Comparison of ENCODE assay signal across 8 mouse cellular contexts in the genomic region with DNA sequence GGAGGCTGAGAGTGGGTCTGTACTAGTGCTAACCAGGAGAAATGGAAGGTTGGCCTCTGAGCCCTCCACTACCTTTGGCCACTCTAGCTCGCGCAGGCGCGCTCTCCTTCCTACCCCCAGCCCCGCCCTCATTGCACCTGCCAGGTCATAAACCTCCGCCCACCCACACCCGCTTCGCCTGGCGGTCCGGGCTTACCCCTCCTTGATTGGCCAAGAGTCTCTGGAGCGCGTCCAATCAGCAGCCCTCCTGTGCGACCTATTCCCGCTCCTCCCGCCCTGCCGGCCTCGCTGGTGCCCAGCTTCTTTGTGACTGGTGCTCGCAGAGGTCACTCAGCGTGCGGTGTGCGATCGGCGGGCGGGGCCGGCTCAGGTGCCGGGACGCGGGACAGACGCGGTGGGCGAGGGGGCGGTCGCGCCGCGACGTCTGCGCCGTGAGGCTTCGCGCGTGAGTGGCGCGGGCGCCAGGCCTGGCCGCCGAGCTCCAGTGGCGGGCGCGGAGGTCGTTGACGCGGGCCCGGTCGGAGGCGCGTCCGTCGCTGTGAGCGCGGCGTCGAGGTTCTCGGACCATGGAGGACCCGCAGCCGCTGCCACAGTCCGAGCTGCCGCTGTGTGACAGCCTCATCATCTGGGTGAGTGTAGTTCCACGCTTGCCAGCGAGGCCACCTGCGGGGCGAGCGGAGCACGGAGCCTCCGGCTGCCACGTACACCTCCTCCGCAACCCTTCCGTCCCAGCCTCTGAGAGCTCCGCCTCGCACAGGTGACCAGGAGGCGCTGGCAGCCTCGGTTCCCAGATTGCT. TPM values are rescaled to one million over a fixed set of nuclear protein-coding genes. Genes with fewer than 3 reads are reported as not detected.
DNase-seq lines count a peak whose midpoint lies in the region; ATAC-seq lines count a peak whose summit lies in the region.

Hook1 (plus strand) TSS at position 313 of the 797 bp plus-strand sequence.

- H3K27me3 ChIP-seq in heart, embryonic 11.5 days (ENCODE audit: control insufficient read depth, insufficient read depth, low read length), result no peaks in the 10 kb centered on the region
- H3K27me3 ChIP-seq in kidney, embryonic 14.5 days (ENCODE audit: control insufficient read depth, insufficient read depth, low read length), result no peaks in the 10 kb centered on the region; the same call in 1 of the 2 replicates
- no peaks in the 10 kb centered on the region for H3K27me3 ChIP-seq in limb, embryonic 13.5 days
- no peaks in the 10 kb centered on the region for H3K27me3 ChIP-seq in midbrain, embryonic 14.5 days (ENCODE audit: control insufficient read depth, insufficient read depth, low read length)

- H3K4me1 ChIP-seq in brown adipose tissue, adult 24 weeks (ENCODE audit: control insufficient read depth, insufficient read depth, insufficient read length, low read length), result peaks cover 3% of the 10 kb centered on the region; the same call in 1 of the 2 replicates
- H3K4me1 ChIP-seq in heart, embryonic 11.5 days (ENCODE audit: control insufficient read depth, insufficient read depth, low read length), result no peaks in the 10 kb centered on the region
- no peaks in the 10 kb centered on the region for H3K4me1 ChIP-seq in kidney, embryonic 14.5 days (ENCODE audit: control insufficient read depth, insufficient read depth, low read length)
- H3K4me1 ChIP-seq in limb, embryonic 13.5 days, result peaks cover 7% of the 10 kb centered on the region
- peaks cover 10% of the 10 kb centered on the region; the same call in 1 of the 2 replicates for H3K4me1 ChIP-seq in midbrain, embryonic 14.5 days (ENCODE audit: control insufficient read depth, insufficient read depth, low read length)

- under 1% methylated on average over 81 of the region's 82 CpGs for WGBS in heart, embryonic 11.5 days (ENCODE audit: insufficient replicate concordance)
- under 1% methylated on average over 74 of the region's 82 CpGs for WGBS in kidney, embryonic 14.5 days
- WGBS in limb, embryonic 13.5 days, result under 1% methylated on average over 82 of the region's 82 CpGs
- WGBS in midbrain, embryonic 14.5 days, result under 1% methylated on average over 82 of the region's 82 CpGs

- DNase-seq in 3134 (ENCODE audit: extremely low read depth, insufficient read length, low spot score), result peak; percentile 2
- DNase-seq in midbrain, embryonic 14.5 days, result peak; percentile 98
- DNase-seq in spleen, adult 12 weeks (ENCODE audit: low spot score), result peak; percentile 78

- H3K4me2 ChIP-seq in heart, embryonic 11.5 days, result peak within 1 kb of the TSS; percentile 91
- peak within 1 kb of the TSS; percentile 69 for H3K4me2 ChIP-seq in kidney, embryonic 14.5 days (replicated peaks; ENCODE audit: low read depth, low read length)
- peak within 1 kb of the TSS; percentile 87 for H3K4me2 ChIP-seq in limb, embryonic 13.5 days (replicated peaks)
- H3K4me2 ChIP-seq in midbrain, embryonic 14.5 days (ENCODE audit: low read length), result peak within 1 kb of the TSS; percentile 57

- no peaks in the 10 kb centered on the region for H3K36me3 ChIP-seq in heart, embryonic 11.5 days (ENCODE audit: control insufficient read depth, insufficient read depth, low read length)
- no peaks in the 10 kb centered on the region for H3K36me3 ChIP-seq in kidney, embryonic 14.5 days (ENCODE audit: control insufficient read depth, insufficient read depth, low read length)
- no peaks in the 10 kb centered on the region for H3K36me3 ChIP-seq in limb, embryonic 13.5 days
- no peaks in the 10 kb centered on the region for H3K36me3 ChIP-seq in midbrain, embryonic 14.5 days (ENCODE audit: control insufficient read depth, insufficient read depth, low read length)

- no peak within 1 kb of the TSS for H3K27ac ChIP-seq in brown adipose tissue, adult 24 weeks (replicated peaks; ENCODE audit: low read depth, low read length)
- no peak within 1 kb of the TSS for H3K27ac ChIP-seq in heart, embryonic 11.5 days (ENCODE audit: low read depth, low read length)
- H3K27ac ChIP-seq in kidney, embryonic 14.5 days (ENCODE audit: low read depth, low read length), result peak within 1 kb of the TSS; percentile 62; the same call in 1 of the 2 replicates
- no peak within 1 kb of the TSS for H3K27ac ChIP-seq in limb, embryonic 13.5 days
- H3K27ac ChIP-seq in midbrain, embryonic 14.5 days (replicated peaks; ENCODE audit: low read depth, low read length), result peak within 1 kb of the TSS; percentile 85

- no peaks in the 10 kb centered on the region for H3K9me3 ChIP-seq in heart, embryonic 11.5 days (replicated peaks; ENCODE audit: control insufficient read depth, low read length)
- H3K9me3 ChIP-seq in kidney, embryonic 14.5 days (ENCODE audit: control insufficient read depth, low read length), result no peaks in the 10 kb centered on the region
- no peaks in the 10 kb centered on the region for H3K9me3 ChIP-seq in limb, embryonic 13.5 days
- H3K9me3 ChIP-seq in midbrain, embryonic 14.5 days (ENCODE audit: control insufficient read depth, low read length), result no peaks in the 10 kb centered on the region

- peak within 1 kb of the TSS; percentile 83 for H3K9ac ChIP-seq in heart, embryonic 11.5 days (ENCODE audit: low read depth, low read length)
- peak within 1 kb of the TSS; percentile 74 for H3K9ac ChIP-seq in kidney, embryonic 14.5 days (ENCODE audit: low read depth, low read length)
- H3K9ac ChIP-seq in limb, embryonic 13.5 days, result peak within 1 kb of the TSS; percentile 74
- peak within 1 kb of the TSS; percentile 86 for H3K9ac ChIP-seq in midbrain, embryonic 14.5 days (replicated peaks; ENCODE audit: low read length)

- H3K4me3 ChIP-seq in brown adipose tissue, adult 24 weeks (ENCODE audit: insufficient read depth, low read depth, low read length), result peak within 1 kb of the TSS; percentile 67
- peak within 1 kb of the TSS; percentile 73 for H3K4me3 ChIP-seq in heart, embryonic 11.5 days (ENCODE audit: low read depth, low read length)
- peak within 1 kb of the TSS; percentile 65 for H3K4me3 ChIP-seq in kidney, embryonic 14.5 days (ENCODE audit: low read length)
- peak within 1 kb of the TSS; percentile 71 for H3K4me3 ChIP-seq in limb, embryonic 13.5 days
- H3K4me3 ChIP-seq in midbrain, embryonic 14.5 days (replicated peaks; ENCODE audit: low read depth, low read length), result peak within 1 kb of the TSS; percentile 72

- ATAC-seq in erythroid progenitor cell, adult 5-6 weeks (replicated peaks; ENCODE audit: low FRiP score, poor library complexity, severe bottlenecking), result peak; percentile 87
- ATAC-seq in heart, embryonic 11.5 days (replicated peaks; ENCODE audit: insufficient number of reproducible peaks, low FRiP score, low TSS enrichment), result peak; percentile 100
- peak; percentile 100 for ATAC-seq in kidney, embryonic 14.5 days (ENCODE audit: low FRiP score, low TSS enrichment)
- ATAC-seq in limb, embryonic 13.5 days (ENCODE audit: low FRiP score, low read depth), result peak; percentile 99
- ATAC-seq in midbrain, embryonic 14.5 days (ENCODE audit: low FRiP score, low TSS enrichment), result peak; percentile 100

RNA-seq across cellular contexts. Expression of gene Hook1, which starts in this region (rescaled TPM):
- polyA plus RNA-seq in brown adipose tissue, adult 24 weeks (2012; ENCODE audit: insufficient read depth, insufficient read length, missing spikeins), result 3.0 and 7.5 TPM in 2 replicates
- 1.3 and 7.2 TPM in 2 replicates for total RNA-seq in erythroid progenitor cell, adult 5-6 weeks (2015; ENCODE audit: low replicate concordance)
- 12.1 and 13.5 TPM in 2 replicates for total RNA-seq in erythroid progenitor cell, adult 5-6 weeks (2017; ENCODE audit: low replicate concordance)
- 7.7 and 13.1 TPM in 2 replicates for polyA plus RNA-seq in heart, embryonic 11.5 days (2014; fragmentation: Nextera tagmentation; extraction: Ambion mirVana)
- 17.0 and 32.5 TPM in 2 replicates for polyA plus RNA-seq in kidney, embryonic 14.5 days (2014; fragmentation: Nextera tagmentation; extraction: Ambion mirVana)
- 11.3 and 12.0 TPM in 2 replicates for polyA plus RNA-seq in limb, embryonic 13.5 days (2015; fragmentation: Nextera tagmentation; extraction: Ambion mirVana)
- polyA plus RNA-seq in midbrain, embryonic 14.5 days (2014; fragmentation: Nextera tagmentation; extraction: Ambion mirVana), result 83.5 and 94.3 TPM in 2 replicates

Comparison
In these comparisons a context has a peak if more than half of its experiments do, and no peak if none do; other contexts are left out.
1. DNase-seq: peak in every context shown above with its lines; median percentile 98 in midbrain, embryonic 14.5 days; 78 in spleen, adult 12 weeks; 2 in 3134.
2. H3K27ac ChIP-seq: peak in kidney, embryonic 14.5 days (single experiment) and midbrain, embryonic 14.5 days (single experiment); none in brown adipose tissue, adult 24 weeks (single experiment), heart, embryonic 11.5 days (single experiment) and limb, embryonic 13.5 days (single experiment).
3. Peak in every context shown above with its lines, with median percentiles within 50 percentile points of each other: H3K4me3 ChIP-seq, ATAC-seq, H3K4me2 ChIP-seq and H3K9ac ChIP-seq.